Comparison of ENCODE assay signal across 8 mouse cellular contexts in the genomic region with DNA sequence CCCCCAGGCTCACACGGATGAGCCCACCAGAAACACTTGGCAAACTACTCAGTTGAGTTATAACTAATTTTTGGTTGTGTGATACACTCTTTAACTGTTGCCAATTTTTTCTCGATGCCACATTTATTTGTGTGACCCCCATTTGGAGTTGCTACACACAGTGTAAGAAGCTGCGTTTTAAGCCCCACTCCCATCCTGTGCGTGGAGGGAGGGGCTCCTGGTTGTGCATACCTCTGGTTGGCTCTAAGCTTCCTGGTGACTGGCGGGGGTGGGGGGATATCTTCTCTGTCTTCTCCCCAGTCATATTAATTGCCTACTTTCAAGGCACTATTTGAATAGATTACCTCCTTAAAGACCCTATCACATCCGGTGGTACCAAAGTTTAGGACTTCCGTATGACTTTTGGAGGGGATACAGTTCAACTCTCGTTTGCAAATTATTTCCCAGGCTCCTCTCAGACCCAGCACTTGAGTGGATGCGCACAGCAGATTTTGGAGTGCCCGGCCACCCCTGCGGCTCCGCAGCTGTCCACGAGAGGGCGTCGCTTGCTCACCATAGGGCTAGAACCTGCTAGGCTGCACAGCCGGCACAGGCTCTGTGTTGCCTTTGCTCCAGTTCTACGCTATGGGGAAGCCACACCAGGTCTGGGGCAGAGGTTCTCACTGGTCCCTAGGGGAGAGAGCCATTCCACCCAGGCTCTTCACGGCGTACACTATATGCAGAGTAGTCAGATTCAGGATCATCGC.
DNase-seq lines count a peak whose midpoint lies in the region; ATAC-seq and TF ChIP-seq lines count a peak whose summit lies in the region.

No protein-coding gene starts in this region.

- no peaks in the 10 kb centered on the region for H3K9me3 ChIP-seq in E14TG2a.4 (ENCODE audit: low read length)
- no peaks in the 10 kb centered on the region for H3K9me3 ChIP-seq in forebrain, embryonic 15.5 days

- H3K36me3 ChIP-seq in E14TG2a.4 (ENCODE audit: insufficient read depth, low read length), result no peaks in the 10 kb centered on the region
- no peaks in the 10 kb centered on the region for H3K36me3 ChIP-seq in forebrain, embryonic 15.5 days

- no peak overlapping the region for H3K4me2 ChIP-seq in forebrain, embryonic 15.5 days (replicated peaks)

- WGBS in forebrain, embryonic 15.5 days, result 8% methylated on average over 20 of the region's 20 CpGs

- H3K4me3 ChIP-seq in E14TG2a.4 (replicated peaks; ENCODE audit: low read length), result peak overlapping the region; percentile 13; the same call in 1 of the 2 replicates
- no peak overlapping the region for H3K4me3 ChIP-seq in forebrain, embryonic 15.5 days

- peaks cover 31% of the 10 kb centered on the region for H3K4me1 ChIP-seq in E14TG2a.4 (replicated peaks; ENCODE audit: low read depth, low read length)
- H3K4me1 ChIP-seq in forebrain, embryonic 15.5 days, result no peaks in the 10 kb centered on the region

- no peak overlapping the region for H3K9ac ChIP-seq in forebrain, embryonic 15.5 days (replicated peaks)

- no peaks in the 10 kb centered on the region for H3K27me3 ChIP-seq in E14TG2a.4 (ENCODE audit: insufficient read depth, low read length)
- no peaks in the 10 kb centered on the region for H3K27me3 ChIP-seq in forebrain, embryonic 15.5 days

- peak; percentile 88 to 93 for DNase-seq in heart, postnatal 14 days
- peak; percentile 87 for DNase-seq in layer of hippocampus, adult 11-12 months (ENCODE audit: low spot score)
- peak; percentile 68 to 77 for DNase-seq in lung, adult 18-20 months
- DNase-seq in ovary, adult 18-20 months (ENCODE audit: low spot score), result peak; percentile 48
- DNase-seq in thymus, postnatal 0 days (ENCODE audit: low spot score), result peak; percentile 60

- intact Hi-C loops in heart, postnatal 14 days (cut with DNase I), result loop anchor here (1.0 to 5.0 kb wide), 3 partner anchors 86 to 163 kb away; no protein-coding TSS in a partner anchor

- H3K27ac ChIP-seq in forebrain, embryonic 15.5 days (replicated peaks), result no peak overlapping the region

- ATAC-seq in cerebellum, adult (ENCODE audit: insufficient number of reproducible peaks, low FRiP score, low TSS enrichment), result peak; percentile 85
- peak; percentile 61; the same call in 1 of the 2 replicates for ATAC-seq in forebrain, embryonic 15.5 days (replicated peaks)

- peak; percentile 89 for TF ChIP-seq CTCF in E14TG2a.4 (conservative IDR thresholded peaks at IDR 0.05; ENCODE audit: low read length)
